Mouse (Mus musculus) thymus, postnatal 25 days (tissue): Measurements from ENCODE around the gene Cyp39a1.

Experiments used
- DNase-seq: peaks from one replicate; pipeline ENCODE4 v3.0.0; 2022

Cyp39a1 gene

DNA sequence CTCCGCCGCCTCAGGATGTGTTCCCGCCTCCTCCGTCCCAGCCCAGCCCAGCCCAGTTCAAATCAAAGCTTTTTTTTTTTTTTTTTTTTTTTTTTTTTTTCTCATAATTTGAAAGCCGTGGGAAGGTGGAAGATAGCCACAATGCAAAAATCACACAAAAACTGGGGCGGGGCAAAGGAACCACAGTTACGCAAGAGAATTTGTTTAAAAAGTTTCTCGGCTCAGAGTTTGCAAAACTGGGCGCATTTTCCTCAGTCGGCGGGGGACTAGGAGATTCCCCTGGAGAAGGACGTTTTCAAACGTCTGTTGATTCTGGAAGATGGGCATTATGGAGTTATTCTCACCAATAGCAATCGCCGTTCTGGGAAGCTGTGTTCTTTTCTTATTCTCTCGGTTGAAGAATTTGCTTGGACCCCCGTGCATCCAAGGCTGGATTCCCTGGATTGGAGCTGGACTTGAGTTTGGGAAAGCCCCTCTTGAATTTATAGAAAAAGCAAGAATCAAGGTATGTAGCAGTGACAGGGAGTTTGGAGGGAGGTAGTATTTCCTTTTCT, at the start of gene Cyp39a1:
TSS of gene Cyp39a1 (plus strand) at position 136 of the 554 bp plus-strand sequence.
- no peak for DNase-seq

DNA sequence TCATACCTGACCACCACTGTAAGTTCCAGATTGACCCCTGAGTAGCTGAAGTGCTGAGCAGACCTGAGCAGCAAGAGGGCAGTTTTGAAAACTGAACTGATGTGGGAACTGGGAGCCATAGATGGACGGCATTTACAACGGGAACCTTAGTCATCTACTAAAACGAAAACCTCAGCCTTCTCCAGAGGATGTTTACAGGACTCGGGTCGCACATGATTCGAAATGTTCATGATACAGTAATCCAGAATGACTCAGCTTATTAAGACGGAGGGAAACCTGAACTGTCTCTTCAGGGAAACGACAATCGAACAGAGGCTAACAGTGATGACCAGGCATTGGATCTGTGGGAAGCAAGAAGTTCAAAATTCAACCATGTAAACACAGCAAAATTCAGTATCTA, 48.1 kb upstream of the Cyp39a1 start:
- DNase-seq = no peak

DNA sequence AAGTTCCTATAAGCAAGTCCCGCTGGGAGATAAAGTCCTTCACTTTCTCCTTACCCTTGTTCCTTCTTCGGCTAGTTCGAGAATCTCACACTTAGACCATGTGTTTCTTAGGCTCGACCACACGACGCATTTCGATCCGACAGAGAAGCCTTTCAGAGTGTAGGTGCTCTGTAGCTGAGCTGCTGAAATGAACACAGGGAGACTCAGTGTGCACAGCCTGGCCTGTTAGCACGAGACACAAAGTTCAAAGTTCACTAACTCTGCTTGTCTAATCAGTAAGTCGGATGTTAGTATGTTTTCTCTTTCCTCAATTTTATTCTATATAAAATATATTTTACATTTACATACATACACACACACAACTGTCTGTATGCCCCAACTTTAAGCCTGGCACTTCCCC, 45.1 kb upstream of the Cyp39a1 start:
- DNase-seq = no peak

- no peak for DNase-seq
Observed at GRCm38 (mm10) chr17:43628246-43628645, 39.0 kb upstream of the Cyp39a1 start.

DNA sequence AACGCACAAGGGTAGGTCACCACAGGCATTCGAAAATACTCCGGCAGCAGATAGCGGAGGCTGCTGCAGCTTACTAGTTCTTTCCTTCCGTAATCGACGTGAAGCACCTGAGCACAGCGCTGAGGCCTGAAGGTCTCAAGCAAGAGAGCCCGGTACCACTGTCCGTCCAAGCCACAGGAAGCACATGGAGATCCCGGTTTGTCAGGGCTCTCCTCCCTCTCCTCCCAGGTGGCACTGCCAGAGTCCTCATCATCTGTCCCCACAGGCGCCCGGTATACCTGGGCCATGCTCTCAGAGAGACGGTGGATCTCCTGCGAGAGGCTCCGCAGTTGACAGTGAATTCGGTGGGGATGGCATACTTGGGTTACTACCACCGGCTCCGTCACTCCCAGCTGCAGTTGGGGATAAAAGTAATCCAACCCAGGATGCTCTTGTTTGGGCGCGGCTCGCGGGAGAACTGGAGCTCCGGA, 38.2 kb upstream of the Cyp39a1 start:
- DNase-seq = no peak

DNA sequence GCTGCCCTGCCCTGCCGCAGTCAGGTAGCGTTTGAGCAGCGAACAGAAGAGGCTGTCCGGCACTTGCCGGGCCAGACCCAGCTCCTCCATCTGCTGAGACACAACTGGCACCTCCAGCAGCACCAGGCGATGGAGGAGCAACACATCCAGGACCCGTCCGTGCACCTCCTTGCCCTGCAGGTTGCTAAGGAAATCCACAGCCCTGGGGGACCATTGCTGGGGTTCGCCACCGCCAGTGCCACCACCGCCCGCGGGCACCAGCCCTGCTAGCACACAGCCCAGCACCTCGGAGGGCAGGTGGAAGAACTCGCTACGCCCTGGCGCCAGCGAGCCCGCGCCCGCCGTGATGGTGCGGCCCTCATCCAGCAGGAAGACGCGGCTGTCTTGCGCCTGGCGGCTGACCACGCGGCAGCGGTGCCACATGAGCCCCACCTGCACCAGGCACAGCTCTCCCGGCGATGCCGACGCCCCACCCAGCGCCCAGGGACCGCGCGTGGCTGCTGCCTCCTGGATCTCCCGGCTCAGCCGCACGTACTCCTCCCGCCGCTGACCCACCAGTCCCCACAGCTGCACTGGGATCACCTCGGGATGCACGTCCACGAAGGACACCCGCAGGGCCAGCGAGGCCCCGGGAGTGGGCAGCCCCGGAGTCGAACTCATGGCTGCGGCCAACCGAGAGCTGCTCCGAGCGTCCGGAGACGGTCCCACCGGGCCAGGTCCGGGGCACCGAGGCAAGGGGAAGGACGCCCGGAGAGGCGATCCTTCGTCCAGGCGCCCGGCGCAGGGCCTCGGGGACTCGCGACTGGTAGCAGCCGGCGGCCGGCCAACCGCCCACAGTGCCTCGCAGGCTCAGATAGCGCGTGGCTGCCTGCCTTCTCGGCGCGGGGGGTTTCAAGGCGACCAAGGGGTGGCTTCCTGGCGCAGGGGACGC, 37.5 kb upstream of the Cyp39a1 start, which contains the start of gene Tdrd6:
TSS of gene Tdrd6 (minus strand) at position 804 of the 931 bp plus-strand sequence.
- no peak for DNase-seq

- no peak for DNase-seq
Observed at GRCm38 (mm10) chr17:43630427-43630760, 36.8 kb upstream of the Cyp39a1 start.

- DNase-seq = no peak
Observed at GRCm38 (mm10) chr17:43637146-43637545, 30.1 kb upstream of the Cyp39a1 start.

DNA sequence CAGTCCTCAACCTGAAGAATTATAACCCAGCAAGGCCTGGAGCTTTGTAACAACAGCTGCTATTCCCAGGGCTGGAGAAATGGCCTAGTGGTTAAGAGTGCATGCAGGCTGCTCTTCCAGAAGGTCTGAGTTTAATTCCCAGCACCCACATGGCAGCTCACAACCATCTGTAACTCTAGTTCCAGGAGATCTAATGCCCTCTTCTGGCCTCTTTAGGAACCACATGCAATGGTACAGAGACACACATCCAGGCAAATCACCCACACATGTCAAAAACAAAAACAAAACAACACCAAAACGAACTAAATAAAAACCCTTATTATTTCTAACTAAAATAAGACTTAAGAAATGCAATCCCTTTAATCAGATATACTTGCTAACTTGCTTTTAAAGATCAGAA, 26.4 kb upstream of the Cyp39a1 start:
- DNase-seq = no peak

GRCm38 (mm10) chr17:43643191-43643590, 24.0 kb upstream of the Cyp39a1 start:
- DNase-seq = no peak

- DNase-seq = no peak
Observed at GRCm38 (mm10) chr17:43644375-43644774, 22.9 kb upstream of the Cyp39a1 start.

DNA sequence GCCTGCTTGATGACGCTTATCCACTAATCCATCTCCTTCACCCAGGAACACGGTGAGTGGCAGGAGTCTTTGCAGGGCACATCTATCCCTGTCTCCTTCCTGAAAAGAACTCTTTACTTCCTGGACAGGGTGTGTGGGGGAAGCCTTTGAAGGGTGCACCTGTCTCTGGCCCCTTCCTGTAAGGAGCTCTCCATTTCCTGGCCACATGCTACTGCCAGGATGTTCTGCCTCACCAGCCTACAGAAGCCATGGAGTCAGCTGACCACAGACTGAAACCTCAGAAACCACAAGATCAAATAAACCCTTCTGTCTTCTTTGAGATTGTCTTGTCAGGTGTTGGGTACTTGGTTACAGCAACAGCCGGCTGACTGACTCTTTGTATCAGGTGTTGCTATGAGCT, 22.1 kb upstream of the Cyp39a1 start:
- peak; percentile 42 for DNase-seq

GRCm38 (mm10) chr17:43646925-43647324, 20.3 kb upstream of the Cyp39a1 start:
- no peak for DNase-seq

- DNase-seq = peak; percentile 30
Observed at GRCm38 (mm10) chr17:43649641-43650436, 17.4 kb upstream of the Cyp39a1 start.

GRCm38 (mm10) chr17:43651314-43652046, 15.7 kb upstream of the Cyp39a1 start:
- no peak for DNase-seq

DNA sequence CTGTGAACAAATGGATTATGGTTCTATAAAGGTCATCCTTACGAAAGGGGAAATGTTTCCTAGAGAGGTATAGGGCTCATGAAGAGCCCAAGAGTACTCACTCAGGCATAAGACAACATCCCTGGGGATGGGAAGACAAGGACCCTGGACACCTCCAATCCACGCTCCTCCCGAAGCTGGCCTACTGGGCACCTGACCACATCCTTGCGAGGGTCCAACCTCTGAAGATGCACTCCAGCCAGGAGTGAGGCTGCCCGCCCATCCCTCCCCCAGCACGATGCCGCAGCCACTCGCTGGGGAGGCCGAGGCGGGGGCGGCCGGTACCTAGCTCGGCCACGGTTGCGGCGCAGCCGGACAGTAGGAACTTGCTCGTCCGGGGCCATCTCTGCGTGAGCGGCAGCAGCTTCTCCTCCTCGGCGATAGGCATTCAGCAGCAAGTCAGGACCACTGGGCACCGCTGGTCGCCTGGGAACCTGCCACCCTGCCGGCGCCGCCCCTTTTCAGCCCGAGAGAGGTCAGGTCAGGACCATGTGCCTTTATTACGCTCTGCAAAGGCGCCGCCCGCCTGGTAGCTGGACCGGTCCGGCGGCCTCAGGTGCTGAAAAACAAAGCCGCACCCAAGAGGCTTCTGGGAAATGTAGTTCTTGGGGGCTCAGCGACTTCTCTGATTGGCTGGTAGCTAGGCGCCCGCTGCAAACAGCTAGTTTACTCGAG, 492 bp upstream of the Cyp39a1 start, which contains the start of gene Slc25a27:
TSS of gene Slc25a27 (minus strand) at position 639 of the 714 bp plus-strand sequence.
- peak; percentile 83 for DNase-seq

DNA sequence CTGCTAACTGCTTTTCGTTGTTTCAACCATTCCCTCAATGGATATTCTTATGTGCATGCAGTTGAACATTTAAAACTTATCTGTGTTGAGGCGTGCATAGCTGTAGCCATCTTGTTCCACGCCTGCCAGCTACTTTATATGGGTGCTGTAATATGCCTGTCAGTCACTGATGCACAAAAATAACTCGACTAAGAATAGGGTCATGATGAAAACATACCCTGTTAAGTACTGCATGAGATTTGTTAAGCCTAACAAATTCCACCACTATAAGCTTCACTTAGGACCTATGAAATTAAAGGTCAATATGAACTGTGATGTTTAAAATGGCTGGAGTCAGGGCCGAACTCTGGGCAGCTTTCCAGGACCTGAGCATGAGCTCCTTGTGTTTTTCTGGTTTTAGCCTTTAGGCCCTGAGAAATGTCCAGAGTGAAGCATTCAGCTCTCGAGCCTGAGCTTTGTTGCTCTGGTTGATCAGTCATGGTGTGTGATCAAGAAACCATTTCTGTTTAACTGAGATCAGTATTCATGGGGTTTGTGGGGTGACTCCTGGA, 2.0 kb downstream of the Cyp39a1 start:
- no peak for DNase-seq

GRCm38 (mm10) chr17:43671907-43672306, 4.7 kb downstream of the Cyp39a1 start:
- no peak for DNase-seq

DNA sequence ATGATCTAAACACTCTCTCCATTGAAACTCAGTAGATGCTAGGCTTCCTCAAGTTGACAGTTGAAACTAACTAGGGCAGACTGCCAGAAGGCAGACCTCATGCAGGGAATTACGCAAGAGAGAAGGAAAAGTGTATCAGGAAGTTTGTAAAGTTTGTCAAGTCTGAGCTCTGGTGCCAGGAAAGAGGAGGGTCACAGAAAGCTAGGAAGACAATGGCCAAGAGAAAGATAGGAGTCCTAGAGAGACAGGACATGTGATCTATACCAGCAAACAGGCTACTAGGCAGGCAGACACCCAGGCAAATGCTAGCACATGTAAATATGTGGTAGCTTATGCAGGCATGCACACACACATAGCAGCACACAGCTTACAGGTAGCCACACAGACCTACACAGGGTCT, 8.0 kb downstream of the Cyp39a1 start:
- DNase-seq = no peak

DNA sequence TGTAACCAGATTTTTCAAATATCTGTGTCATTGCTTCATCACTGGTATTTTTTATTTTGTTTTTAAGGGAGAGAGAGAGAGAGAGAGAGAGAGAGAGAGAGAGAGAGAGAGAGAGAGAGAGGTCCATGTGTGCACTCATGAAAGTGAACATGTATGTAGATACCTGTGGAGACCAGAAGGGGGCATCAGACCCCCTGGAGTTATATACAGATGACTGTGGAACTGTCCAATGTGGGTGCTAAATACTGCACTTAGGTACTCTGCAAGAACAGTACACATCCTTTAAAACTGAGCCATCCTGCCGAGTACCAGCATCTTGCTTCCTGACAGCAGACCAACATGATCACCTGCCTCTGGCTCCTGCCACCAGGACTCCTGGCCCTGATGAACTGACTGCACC, 9.0 kb downstream of the Cyp39a1 start:
- no peak for DNase-seq

DNA sequence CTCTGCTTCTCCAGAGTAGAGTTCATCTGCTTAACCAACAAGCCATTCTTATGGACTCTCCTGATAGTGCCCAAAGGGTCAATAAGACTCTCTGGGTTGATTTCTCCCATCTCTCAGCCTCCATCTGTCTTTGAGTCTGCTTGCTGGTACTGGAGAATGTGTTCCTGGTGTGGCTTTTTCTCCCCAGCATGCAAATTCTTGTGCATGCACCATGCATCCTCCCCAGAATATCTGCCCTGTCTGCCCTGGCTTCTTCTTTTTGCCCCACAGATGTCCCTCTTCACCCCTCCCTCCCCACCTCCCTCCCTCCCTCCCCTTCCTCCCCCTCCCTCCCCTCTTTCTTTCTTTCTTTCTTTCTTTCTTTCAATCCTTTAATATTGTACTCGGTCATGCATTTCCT, 10.1 kb downstream of the Cyp39a1 start:
- no peak for DNase-seq

DNA sequence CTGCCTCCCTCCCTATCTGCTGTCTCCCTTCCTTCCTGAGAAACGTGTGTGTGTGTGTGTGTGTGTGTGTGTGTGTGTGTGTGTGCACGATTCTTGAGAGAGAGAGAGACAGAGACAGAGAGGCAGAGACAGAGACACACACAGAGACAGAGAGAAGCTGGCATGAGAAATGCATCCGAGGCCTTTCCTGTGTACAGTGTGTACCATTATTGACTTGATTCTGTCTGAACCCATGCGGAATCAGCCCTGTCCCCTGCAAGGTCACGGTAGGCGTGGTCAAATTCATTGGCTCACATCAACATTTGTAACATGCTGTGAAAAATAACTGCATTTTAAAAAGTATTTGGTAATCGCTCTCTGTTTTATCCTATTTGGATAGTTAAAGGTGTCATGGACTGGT, 16.9 kb downstream of the Cyp39a1 start:
- DNase-seq = no peak
